Mouse (Mus musculus) forebrain, postnatal 0 days (tissue): ENCODE measurements around the gene Rreb1. TPM values are rescaled to one million over a fixed set of nuclear protein-coding genes. Genes with fewer than 3 reads are reported as not detected.

Experiments used
- ATAC-seq: fragments of 200-750 bp; cut with Nextera tagmentation; 2 replicates; pipeline ENCODE4 v1.8.0; 2017; ENCODE audit warnings: mild to moderate bottlenecking, moderate library complexity
- DNase-seq: peaks from one replicate; pipeline ENCODE4 v3.0.0-alpha.2; 2015
- H3K27ac ChIP-seq: fragments of 300-500 bp; sonication (generic); 2 replicates; pipeline ENCODE4 v1.5.1; 2014; ENCODE audit warnings: low read depth, mild to moderate bottlenecking, antibody characterized with exemption, low read length, moderate library complexity, mixed read lengths
- H3K27me3 ChIP-seq: fragments of 300-500 bp; sonication (generic); 2 replicates; pipeline ENCODE4 v1.6.1; 2014; ENCODE audit warnings: mild to moderate bottlenecking, low read length, mixed read lengths; ENCODE audit not compliant: insufficient read depth
- H3K36me3 ChIP-seq: fragments of 300-500 bp; sonication (generic); 2 replicates; pipeline ENCODE4 v1.6.1; 2014; ENCODE audit warnings: mild to moderate bottlenecking, moderate library complexity; ENCODE audit not compliant: insufficient read depth
- H3K4me1 ChIP-seq: fragments of 300-500 bp; sonication (generic); 2 replicates; pipeline ENCODE4 v1.6.1; 2014; ENCODE audit warnings: antibody characterized with exemption; ENCODE audit not compliant: insufficient read depth
- H3K4me2 ChIP-seq: fragments of 300-500 bp; sonication (generic); 2 replicates; pipeline ENCODE4 v1.6.1; 2014; ENCODE audit warnings: low read depth, mild to moderate bottlenecking, moderate library complexity
- H3K4me3 ChIP-seq: fragments of 300-500 bp; sonication (generic); 2 replicates; pipeline ENCODE4 v1.5.1; 2014; ENCODE audit warnings: low read depth, low read length, mixed read lengths
- H3K9ac ChIP-seq: fragments of 300-500 bp; sonication (generic); 2 replicates; pipeline ENCODE4 v1.6.1; 2014; ENCODE audit warnings: mild to moderate bottlenecking
- H3K9me3 ChIP-seq: fragments of 300-500 bp; sonication (generic); 2 replicates; pipeline ENCODE4 v1.6.1; 2016; ENCODE audit warnings: low read length
- CTCF ChIP-seq: sonication (generic); IDR thresholded peaks from 2 replicates; pipeline ENCODE4 v1.5.1; 2016; ENCODE audit warnings: antibody characterized with exemption, control low read depth, low read depth
- WGBS: fragments of 180-500 bp; shearing (Covaris S2); extraction: QIAGEN DNeasy Blood & Tissue Kit; methylation state at CpG from one replicate; pipeline ENCODE4 v1.1.7; 2014; 5-methylcytosine and 5-hydroxymethylcytosine counted together
- polyA plus RNA-seq: library from polyadenylated mRNA; unstranded; fragments of >200 nt; fragmentation: Nextera tagmentation; extraction: Ambion mirVana; gene quantifications from 2 replicates; pipeline ENCODE4 v1.2.1, GENCODE M21; 2015
- total RNA-seq: library from RNA; depleted of rRNA; stranded (reverse); fragments of >200 nt; gene quantifications from 2 replicates; pipeline ENCODE4 v1.2.3, GENCODE M21; 2014

The Rreb1 gene
- total and polyA plus RNA-seq, 2 experiments from 2014 or later: 1.6 to 4.9 TPM

GRCm38 (mm10) chr13:37747504-37747903, 30.7 kb upstream of the Rreb1 start:
- no peaks in the 10 kb centered on the region for H3K27me3 ChIP-seq
- no peak for ATAC-seq
- no peaks in the 10 kb centered on the region for H3K36me3 ChIP-seq
- no peak overlapping the region for H3K27ac ChIP-seq
- no peak overlapping the region for H3K4me3 ChIP-seq
- H3K4me1 ChIP-seq: no peaks in the 10 kb centered on the region
- WGBS: 62% methylated on average over 7 of the region's 7 CpGs
- no peak overlapping the region for H3K4me2 ChIP-seq
- H3K9me3 ChIP-seq: no peaks in the 10 kb centered on the region
- no peak overlapping the region for H3K9ac ChIP-seq
- no peak for TF ChIP-seq CTCF
- no peak for DNase-seq

- H3K9ac ChIP-seq: no peak overlapping the region
- no peak overlapping the region for H3K4me2 ChIP-seq
- no peaks in the 10 kb centered on the region for H3K36me3 ChIP-seq
- H3K27me3 ChIP-seq: no peaks in the 10 kb centered on the region
- no peak for TF ChIP-seq CTCF
- no peak overlapping the region for H3K4me3 ChIP-seq
- WGBS: 6% methylated on average over 3 of the region's 3 CpGs
- H3K9me3 ChIP-seq: no peaks in the 10 kb centered on the region
- no peaks in the 10 kb centered on the region for H3K4me1 ChIP-seq
- no peak overlapping the region for H3K27ac ChIP-seq
- peak; percentile 21 for DNase-seq
- peak; percentile 87 for ATAC-seq
Observed at GRCm38 (mm10) chr13:37749485-37749884, 28.7 kb upstream of the Rreb1 start.

DNA sequence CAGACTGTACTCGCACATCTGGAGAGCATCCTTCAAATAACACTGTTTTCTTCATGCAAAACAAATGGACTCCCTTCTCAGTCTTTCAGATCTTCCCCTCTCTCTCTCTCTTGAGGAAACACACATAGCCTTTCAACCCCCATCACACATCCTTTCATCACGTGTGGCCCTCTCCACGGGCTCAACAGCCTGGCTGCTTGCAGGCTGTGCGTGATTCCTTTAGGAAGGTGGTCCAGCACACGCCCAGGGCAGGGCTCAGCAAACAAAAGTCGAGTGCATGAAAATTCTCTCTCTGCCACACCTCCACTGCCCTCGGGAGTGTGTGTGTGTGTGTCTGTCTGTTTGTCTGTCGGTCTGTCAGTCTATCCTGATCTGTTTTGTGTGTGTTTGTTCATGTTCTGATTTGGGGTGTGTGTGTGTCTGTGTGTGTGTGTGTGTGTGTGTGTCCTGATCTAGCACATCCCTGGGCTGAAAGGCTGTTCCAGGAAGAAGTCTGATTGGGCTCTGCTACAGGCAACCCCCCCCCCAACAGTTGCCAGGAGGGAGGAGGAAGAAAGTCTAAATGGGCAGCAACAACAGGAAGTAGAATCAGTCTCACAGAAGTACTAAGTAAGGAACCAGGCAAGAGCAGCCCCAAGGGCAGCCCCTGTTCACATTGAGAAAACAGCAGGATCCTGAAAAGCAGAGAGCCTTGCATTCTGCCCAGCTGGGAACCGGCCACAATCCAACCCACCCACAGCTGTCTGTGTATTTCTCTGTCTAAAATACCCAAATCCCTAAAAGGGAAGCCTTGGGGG, 26.8 kb upstream of the Rreb1 start:
- ATAC-seq (no peak), DNase-seq (no peak)
- Histone ChIP-seq H3K9me3 (no peaks in the 10 kb centered on the region), H3K27me3 (no peaks in the 10 kb centered on the region), H3K9ac (no peak overlapping the region), H3K27ac (no peak overlapping the region), H3K4me2 (no peak overlapping the region), H3K4me3 (no peak overlapping the region), H3K4me1 (no peaks in the 10 kb centered on the region), H3K36me3 (no peaks in the 10 kb centered on the region)
- WGBS: 57% methylated on average over 9 of the region's 9 CpGs
- TF ChIP-seq CTCF: no peak

GRCm38 (mm10) chr13:37759341-37760012, 18.7 kb upstream of the Rreb1 start:
- WGBS: 86% methylated on average over 10 of the region's 10 CpGs
- Histone ChIP-seq H3K36me3 (no peaks in the 10 kb centered on the region), H3K9ac (no peak overlapping the region), H3K27ac (no peak overlapping the region), H3K9me3 (no peaks in the 10 kb centered on the region), H3K27me3 (peaks cover 8% of the 10 kb centered on the region; the same call in 1 of the 2 replicates), H3K4me2 (no peak overlapping the region), H3K4me1 (0 out of 2 replicates have a peak, but pooled peaks cover 5% of the 10 kb centered on the region), H3K4me3 (no peak overlapping the region)
- no peak for TF ChIP-seq CTCF
- no peak for DNase-seq
- ATAC-seq: no peak

DNA sequence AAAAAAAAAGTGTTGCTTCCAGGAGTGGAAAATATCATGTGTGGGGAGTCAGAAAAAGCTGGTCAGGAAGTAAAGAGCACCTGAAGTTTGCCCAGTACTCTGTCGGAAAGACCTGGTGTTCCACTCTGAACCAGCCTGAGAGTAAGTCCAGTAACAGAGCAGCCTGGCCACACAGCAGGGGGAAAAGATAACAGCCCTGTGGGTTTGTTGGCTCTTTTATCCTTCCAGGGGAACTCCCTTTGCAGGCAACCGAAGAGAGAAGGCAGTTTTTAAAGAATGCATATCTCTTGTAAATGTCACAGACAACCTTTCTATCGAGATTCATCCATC, 18.2 kb upstream of the Rreb1 start:
- WGBS: 26% methylated on average over 3 of the region's 3 CpGs

GRCm38 (mm10) chr13:37760373-37760772, 17.8 kb upstream of the Rreb1 start:
- Histone ChIP-seq H3K27ac (no peak overlapping the region), H3K4me1 (0 out of 2 replicates have a peak, but pooled peaks cover 5% of the 10 kb centered on the region), H3K27me3 (peaks cover 12% of the 10 kb centered on the region), H3K9ac (no peak overlapping the region), H3K4me3 (no peak overlapping the region), H3K9me3 (no peaks in the 10 kb centered on the region), H3K36me3 (no peaks in the 10 kb centered on the region), H3K4me2 (no peak overlapping the region)
- 48% methylated on average over 3 of the region's 3 CpGs for WGBS
- no peak for DNase-seq
- no peak for TF ChIP-seq CTCF
- ATAC-seq: no peak

More for the DNA sequence above, 18.2 kb upstream of the Rreb1 start:
- Histone ChIP-seq H3K36me3 (no peaks in the 10 kb centered on the region), H3K4me1 (0 out of 2 replicates have a peak, but pooled peaks cover 5% of the 10 kb centered on the region), H3K27me3 (peaks cover 9% of the 10 kb centered on the region), H3K9ac (no peak overlapping the region), H3K27ac (no peak overlapping the region), H3K4me3 (no peak overlapping the region), H3K9me3 (no peaks in the 10 kb centered on the region), H3K4me2 (no peak overlapping the region)
- no peak for ATAC-seq
- no peak for DNase-seq
- TF ChIP-seq CTCF: no peak
